Mouse (Mus musculus): ENCODE data around the gene Lipm.

GRCm38 (mm10) chr19:34101888-34102287, 1.2 kb downstream of the Lipm start:
- TF ChIP-seq CTCF (IDR thresholded peaks at IDR 0.05; ENCODE audit: insufficient read depth, low read depth, low read length) (no peak), POLR2A (IDR thresholded peaks at IDR 0.05; ENCODE audit: insufficient read depth, low read depth, low read length) (no peak)
